Mouse (Mus musculus) myocyte (in vitro differentiated cells): ENCODE measurements around the gene Siva1.

Experiments used
- CEBPB ChIP-seq: IDR thresholded peaks from 2 replicates; pipeline ENCODE4 v1.6.1; 2011; ENCODE audit warnings: mild to moderate bottlenecking, moderate library complexity; ENCODE audit not compliant: poor library complexity, insufficient read depth, severe bottlenecking
- E2F4 ChIP-seq: IDR thresholded peaks from one replicate; pipeline ENCODE4 v1.6.1; 2011; ENCODE audit warnings: mild to moderate bottlenecking, control low read depth, moderate library complexity; ENCODE audit not compliant: insufficient read depth
- MAX ChIP-seq: IDR thresholded peaks from one replicate; pipeline ENCODE4 v1.6.1; 2011; ENCODE audit warnings: low read depth, mild to moderate bottlenecking, control low read depth
- MYOD1 ChIP-seq, 3 experiments: IDR thresholded peaks; one replicate each; pipeline ENCODE4 v1.6.1; 2011; ENCODE audit warnings: control low read depth in 2 of 3, low read depth in 2 of 3, mild to moderate bottlenecking in 2 of 3, moderate library complexity in 1 of 3; ENCODE audit not compliant: insufficient read length in 2 of 3, control insufficient read depth in 1 of 3
- MYOG ChIP-seq, 3 experiments: IDR thresholded peaks; one replicate each; pipeline ENCODE4 v1.6.1; 2011; ENCODE audit warnings: control low read depth in 2 of 3, low read depth in 2 of 3, mild to moderate bottlenecking in 2 of 3; ENCODE audit not compliant: insufficient read length in 2 of 3, control insufficient read depth in 1 of 3, insufficient read depth in 1 of 3
- POLR2A ChIP-seq: IDR thresholded peaks from one replicate; pipeline ENCODE4 v1.6.1; 2011; ENCODE audit warnings: low read depth, mild to moderate bottlenecking, control low read depth, moderate library complexity; ENCODE audit not compliant: insufficient read length
- POLR2AphosphoS2 ChIP-seq: IDR thresholded peaks from one replicate; pipeline ENCODE4 v1.6.1; 2011; ENCODE audit warnings: low read depth, control low read depth; ENCODE audit not compliant: insufficient read length
- REST ChIP-seq: IDR thresholded peaks from one replicate; pipeline ENCODE4 v1.6.1; 2011; ENCODE audit warnings: mild to moderate bottlenecking, control low read depth, moderate library complexity; ENCODE audit not compliant: insufficient read depth, insufficient read length
- SRF ChIP-seq: IDR thresholded peaks from one replicate; pipeline ENCODE4 v1.6.1; 2011; ENCODE audit warnings: low read depth; ENCODE audit not compliant: control insufficient read depth, insufficient read length
- TCF12 ChIP-seq: IDR thresholded peaks from one replicate; pipeline ENCODE4 v1.6.1; 2011; ENCODE audit warnings: mild to moderate bottlenecking, control low read depth; ENCODE audit not compliant: poor library complexity, insufficient read depth, severe bottlenecking
- TCF3 ChIP-seq: IDR thresholded peaks from one replicate; pipeline ENCODE4 v1.6.1; 2011; ENCODE audit warnings: low read depth, control low read depth; ENCODE audit not compliant: insufficient read length
- USF1 ChIP-seq: IDR thresholded peaks from one replicate; pipeline ENCODE4 v1.6.1; 2011; ENCODE audit warnings: low read depth, mild to moderate bottlenecking, control low read depth, moderate library complexity

GRCm38 (mm10) chr12:112646139-112646538 lies 1.7 kb downstream of the Siva1 start:
- TF ChIP-seq POLR2A (no peak), USF1 (no peak), MYOG (IDR thresholded peaks at IDR 0.05; ENCODE audit: control insufficient read depth in 1 of 3, insufficient read depth in 1 of 3, insufficient read length in 2 of 3, low read depth in 2 of 3) (no peak), MAX (no peak), MYOD1 (IDR thresholded peaks at IDR 0.05; ENCODE audit: control insufficient read depth in 1 of 3, insufficient read length in 2 of 3, low read depth in 2 of 3) (no peak), E2F4 (no peak), TCF3 (no peak), POLR2AphosphoS2 (no peak), TCF12 (no peak), CEBPB (no peak), REST (no peak), SRF (no peak)
